Mouse (Mus musculus): Measurements from ENCODE around the gene Ccdc7a. TPM values are rescaled to one million over a fixed set of nuclear protein-coding genes. Genes with fewer than 3 reads are reported as not detected.

Ccdc7a gene
- polyA plus RNA-seq, 1 experiment from 2014 or later, result not detected

DNA sequence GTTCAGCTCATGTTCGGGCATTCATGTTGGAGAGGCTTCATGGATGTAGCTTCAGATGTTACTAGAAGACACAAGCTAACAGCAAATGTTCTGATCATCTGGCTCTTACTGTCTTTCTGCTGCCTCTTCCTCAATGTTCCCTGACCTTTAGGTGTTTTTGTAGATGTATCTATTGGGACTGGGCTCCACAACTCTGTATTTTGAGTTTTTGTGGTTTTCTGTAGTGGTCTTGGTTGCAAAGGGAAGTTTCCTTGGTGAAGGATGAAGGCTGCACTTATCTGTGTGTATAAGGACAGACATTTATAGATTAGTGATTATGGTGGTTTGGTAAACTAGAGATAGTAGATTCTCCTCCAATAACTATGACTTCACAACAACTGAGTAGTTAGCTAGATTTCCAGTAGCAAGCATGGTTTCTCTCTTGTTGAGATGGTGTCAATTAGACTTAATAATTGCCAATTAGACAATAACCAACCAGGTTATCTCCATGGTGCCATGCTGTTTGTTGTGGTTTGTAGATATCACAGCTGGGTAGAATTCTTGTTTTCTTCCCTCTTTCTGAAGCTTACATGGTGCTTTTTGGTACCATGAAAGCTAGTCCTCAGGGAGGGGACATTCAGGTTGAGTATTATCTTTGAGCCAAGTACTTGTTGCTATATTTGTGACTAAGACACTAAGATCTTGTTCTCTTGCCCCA is 368.5 kb downstream of the Ccdc7a start:
- H3K9ac ChIP-seq (replicated peaks; ENCODE audit: low read length), result no peak overlapping the region
- H3K4me3 ChIP-seq (ENCODE audit: low read length), result no peak overlapping the region
- no peaks in the 10 kb centered on the region for H3K9me3 ChIP-seq (ENCODE audit: low read length)
- no peaks in the 10 kb centered on the region for H3K27me3 ChIP-seq (ENCODE audit: insufficient read depth, low read length)
- H3K4me2 ChIP-seq (replicated peaks; ENCODE audit: low read depth, low read length), result no peak overlapping the region
- ATAC-seq (ENCODE audit: low FRiP score, low TSS enrichment), result no peak
- 90% methylated on average over 1 of the region's 1 CpGs for WGBS
- H3K36me3 ChIP-seq (ENCODE audit: insufficient read depth, low read length), result no peaks in the 10 kb centered on the region
- H3K4me1 ChIP-seq (ENCODE audit: insufficient read depth, low read length), result 0 out of 2 replicates have a peak, but pooled peaks cover 3% of the 10 kb centered on the region
- no peak overlapping the region for H3K27ac ChIP-seq (ENCODE audit: low read length)

DNA sequence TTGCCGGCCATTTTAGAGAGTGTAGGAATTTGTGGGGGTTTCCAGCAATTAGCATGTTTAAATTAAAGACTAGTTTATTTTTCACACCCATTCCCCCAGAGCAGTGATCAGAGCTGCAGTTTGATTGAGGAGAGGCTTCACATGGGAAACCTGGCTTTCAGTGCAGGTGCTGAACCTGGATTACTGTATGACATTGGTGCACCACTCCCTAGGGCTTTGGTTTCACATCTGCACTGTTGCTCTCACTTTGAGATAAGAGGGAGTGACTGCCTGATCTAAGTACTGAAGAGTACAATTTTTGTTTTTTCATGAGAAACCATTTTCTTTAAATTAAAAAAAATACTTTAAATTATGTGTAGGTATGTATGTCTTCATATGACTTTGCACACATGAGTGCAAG is 375.3 kb downstream of the Ccdc7a start:
- Histone ChIP-seq H3K27ac (ENCODE audit: low read length) (no peak overlapping the region), H3K4me2 (replicated peaks; ENCODE audit: low read depth, low read length) (no peak overlapping the region), H3K4me1 (ENCODE audit: insufficient read depth, low read length) (peaks cover 29% of the 10 kb centered on the region), H3K9me3 (ENCODE audit: low read length) (no peaks in the 10 kb centered on the region), H3K27me3 (ENCODE audit: insufficient read depth, low read length) (no peaks in the 10 kb centered on the region), H3K36me3 (ENCODE audit: insufficient read depth, low read length) (no peaks in the 10 kb centered on the region), H3K9ac (replicated peaks; ENCODE audit: low read length) (no peak overlapping the region), H3K4me3 (ENCODE audit: low read length) (no peak overlapping the region)
- ATAC-seq (ENCODE audit: low FRiP score, low TSS enrichment), result no peak
- 56% methylated on average over 1 of the region's 1 CpGs for WGBS

DNA sequence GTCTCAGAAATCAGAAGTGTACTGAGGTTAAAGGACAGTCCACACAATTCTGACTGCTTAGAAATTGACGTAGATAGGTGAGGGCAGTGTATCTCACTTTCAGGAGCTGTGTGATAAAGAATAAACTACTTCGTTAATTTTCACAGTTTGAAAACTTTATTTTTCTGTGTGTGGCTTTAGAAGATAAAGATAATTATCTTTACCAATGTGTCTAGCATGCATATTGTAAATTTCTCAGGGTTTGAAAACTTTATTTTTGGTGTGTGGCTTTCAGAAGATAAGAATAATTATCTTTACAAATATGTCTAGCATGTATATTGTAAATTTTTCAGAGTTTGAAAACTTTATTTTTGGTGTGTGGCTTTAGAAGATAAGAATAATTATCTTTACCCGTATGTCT is 376.6 kb downstream of the Ccdc7a start:
- no peaks in the 10 kb centered on the region for H3K9me3 ChIP-seq (ENCODE audit: low read length)
- no peak for ATAC-seq (ENCODE audit: low FRiP score, low TSS enrichment)
- H3K4me1 ChIP-seq (ENCODE audit: insufficient read depth, low read length), result peaks cover 31% of the 10 kb centered on the region
- H3K27ac ChIP-seq (ENCODE audit: low read length), result no peak overlapping the region
- WGBS, result 64% methylated on average over 3 of the region's 3 CpGs
- no peak overlapping the region for H3K9ac ChIP-seq (replicated peaks; ENCODE audit: low read length)
- no peak overlapping the region for H3K4me3 ChIP-seq (ENCODE audit: low read length)
- no peaks in the 10 kb centered on the region for H3K27me3 ChIP-seq (ENCODE audit: insufficient read depth, low read length)
- no peaks in the 10 kb centered on the region for H3K36me3 ChIP-seq (ENCODE audit: insufficient read depth, low read length)
- H3K4me2 ChIP-seq (replicated peaks; ENCODE audit: low read depth, low read length), result no peak overlapping the region

DNA sequence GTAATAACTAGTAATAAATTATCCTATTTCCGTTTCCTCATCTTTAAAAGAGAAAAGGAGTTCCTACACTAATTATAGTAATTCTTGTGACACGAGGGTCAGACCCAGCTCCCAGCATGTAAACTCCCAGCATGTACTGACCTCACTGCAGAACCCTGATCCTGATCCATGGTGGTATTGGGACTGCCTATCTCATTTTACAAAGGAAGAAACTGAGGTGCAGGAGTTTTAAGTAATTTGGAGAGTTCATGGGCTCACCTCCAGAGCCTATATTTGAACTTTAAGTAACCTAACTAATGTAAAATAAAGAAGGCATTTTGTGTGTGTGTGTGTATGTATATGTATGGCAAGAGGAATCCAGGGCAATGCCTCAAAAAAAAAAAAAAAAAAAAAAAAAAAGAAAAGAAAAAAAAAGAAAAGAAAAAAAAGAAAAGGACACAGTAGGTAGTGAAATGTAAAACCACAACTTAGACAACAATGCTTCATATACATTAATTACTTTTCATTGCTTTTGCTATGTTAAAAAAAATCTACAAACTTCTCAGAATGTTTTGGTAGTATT is 378.8 kb downstream of the Ccdc7a start:
- 0% methylated on average over 2 of the region's 2 CpGs for WGBS
- ATAC-seq (ENCODE audit: low FRiP score, low TSS enrichment), result no peak

DNA sequence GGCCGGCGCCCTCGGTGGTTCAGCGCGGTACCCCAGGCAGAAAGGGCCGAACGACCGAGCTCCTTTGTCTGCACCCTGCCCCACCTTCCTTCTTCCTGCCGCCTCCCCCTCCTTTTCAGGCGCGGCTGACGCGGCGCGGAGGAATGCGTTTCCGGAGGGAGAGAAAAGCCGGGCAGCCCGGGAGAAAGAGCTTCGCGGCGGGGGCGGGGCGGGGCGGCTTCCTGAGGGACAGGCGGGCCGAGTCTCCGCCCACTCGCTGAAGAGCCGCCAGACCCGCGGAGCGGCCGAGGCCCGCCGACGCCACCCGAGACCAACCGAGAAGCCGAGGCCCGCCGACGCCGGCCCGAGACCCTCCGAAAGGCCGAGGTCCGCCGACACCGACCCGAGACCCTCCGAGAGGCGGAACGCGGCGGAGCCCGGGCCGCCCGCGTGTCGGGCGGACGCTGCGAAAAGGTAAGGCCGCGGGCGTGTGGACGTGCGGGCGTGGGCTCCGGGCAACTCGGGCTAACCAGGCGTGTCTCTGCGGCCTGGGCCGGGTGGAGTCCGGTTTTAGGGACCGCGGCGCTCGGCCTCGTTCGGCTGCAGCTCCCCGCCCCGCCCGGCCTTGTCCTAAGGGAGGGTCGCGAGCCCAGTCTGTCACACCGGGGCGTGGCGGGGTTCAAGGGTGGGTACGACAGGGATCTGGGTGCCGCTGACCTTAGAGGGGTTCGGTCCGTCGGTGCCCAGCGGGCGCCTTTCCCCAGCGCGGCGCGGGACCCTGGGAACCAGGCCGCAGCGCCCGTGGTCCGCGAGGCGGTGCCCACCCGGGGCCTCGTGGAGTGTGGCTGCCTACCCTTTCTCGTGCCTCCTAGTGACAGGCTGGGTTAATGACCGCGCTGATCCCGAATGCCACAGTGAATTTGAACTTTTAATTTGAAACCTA is 379.5 kb downstream of the Ccdc7a start, which contains the start of gene Itgb1:
Itgb1 (plus strand) TSS at position 148 of the 922 bp plus-strand sequence.
- under 1% methylated on average over 97 of the region's 113 CpGs for WGBS
- H3K36me3 ChIP-seq (ENCODE audit: insufficient read depth, low read length), result no peaks in the 10 kb centered on the region
- ATAC-seq (ENCODE audit: low FRiP score, low TSS enrichment), result peak; percentile 95
- H3K27ac ChIP-seq (ENCODE audit: low read length), result peak within 1 kb of the TSS; percentile 100
- H3K27me3 ChIP-seq (ENCODE audit: insufficient read depth, low read length), result no peaks in the 10 kb centered on the region
- peak within 1 kb of the TSS; percentile 69 for H3K4me2 ChIP-seq (replicated peaks; ENCODE audit: low read depth, low read length)
- H3K9ac ChIP-seq (replicated peaks; ENCODE audit: low read length), result peak within 1 kb of the TSS; percentile 99
- peak within 1 kb of the TSS; percentile 91 for H3K4me3 ChIP-seq (ENCODE audit: low read length)
- H3K9me3 ChIP-seq (ENCODE audit: low read length), result no peaks in the 10 kb centered on the region
- H3K4me1 ChIP-seq (ENCODE audit: insufficient read depth, low read length), result peaks cover 30% of the 10 kb centered on the region

More for the DNA sequence above, 378.8 kb downstream of the Ccdc7a start:
- Histone ChIP-seq H3K9ac (replicated peaks; ENCODE audit: low read length) (peak overlapping the region; percentile 99), H3K4me1 (ENCODE audit: insufficient read depth, low read length) (peaks cover 31% of the 10 kb centered on the region), H3K4me3 (ENCODE audit: low read length) (peak overlapping the region; percentile 91), H3K4me2 (replicated peaks; ENCODE audit: low read depth, low read length) (peak overlapping the region; percentile 69), H3K27ac (ENCODE audit: low read length) (peak overlapping the region; percentile 100), H3K27me3 (ENCODE audit: insufficient read depth, low read length) (no peaks in the 10 kb centered on the region), H3K9me3 (ENCODE audit: low read length) (no peaks in the 10 kb centered on the region), H3K36me3 (ENCODE audit: insufficient read depth, low read length) (no peaks in the 10 kb centered on the region)

DNA sequence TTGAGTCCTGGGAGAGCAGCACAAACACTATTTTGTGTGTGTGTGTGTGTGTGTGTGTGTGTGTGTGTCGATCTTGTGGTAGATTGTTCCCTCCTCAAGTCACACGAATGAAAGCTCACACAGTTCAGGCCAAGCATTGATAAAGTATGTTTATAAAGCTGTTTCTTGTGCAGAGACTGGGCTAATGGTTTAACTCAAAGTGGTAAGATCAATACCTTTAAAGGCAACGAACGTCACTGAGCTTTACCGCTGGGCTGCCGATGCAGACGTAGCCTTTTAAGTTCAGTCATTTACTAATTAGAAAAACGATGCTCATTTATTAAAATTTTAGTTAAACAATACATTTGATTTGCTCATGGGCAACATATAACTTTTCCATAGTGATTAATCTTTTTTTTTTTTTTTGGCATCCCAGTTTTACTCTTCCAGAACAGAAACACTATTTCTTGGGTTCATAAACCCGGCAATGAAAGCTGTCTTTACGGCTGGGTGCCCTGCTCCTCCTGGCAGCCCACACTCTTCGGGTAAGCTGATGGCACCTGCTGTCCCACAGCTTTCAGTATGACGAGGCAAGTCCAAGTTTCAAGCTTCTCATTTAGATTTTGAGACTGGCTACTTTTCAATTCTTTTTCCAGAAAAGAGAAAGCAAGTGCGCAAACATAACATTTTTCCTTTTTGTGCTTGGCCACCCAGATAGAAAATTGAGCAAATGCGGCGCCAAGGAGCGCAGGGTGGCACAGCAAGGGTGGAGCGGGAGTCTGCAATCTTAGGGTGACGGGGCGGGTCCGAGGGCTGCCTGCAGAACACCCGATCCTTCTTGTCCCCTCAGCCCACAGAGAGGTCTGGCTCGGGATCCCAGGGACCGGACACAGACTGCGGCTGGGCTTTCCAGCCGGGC is 380.5 kb downstream of the Ccdc7a start:
- Histone ChIP-seq H3K9ac (replicated peaks; ENCODE audit: low read length) (peak overlapping the region; percentile 99), H3K4me3 (ENCODE audit: low read length) (peak overlapping the region; percentile 91), H3K4me1 (ENCODE audit: insufficient read depth, low read length) (peaks cover 24% of the 10 kb centered on the region), H3K36me3 (ENCODE audit: insufficient read depth, low read length) (no peaks in the 10 kb centered on the region), H3K9me3 (ENCODE audit: low read length) (no peaks in the 10 kb centered on the region), H3K27me3 (ENCODE audit: insufficient read depth, low read length) (no peaks in the 10 kb centered on the region), H3K27ac (ENCODE audit: low read length) (peak overlapping the region; percentile 100), H3K4me2 (replicated peaks; ENCODE audit: low read depth, low read length) (peak overlapping the region; percentile 69)
- WGBS, result 8% methylated on average over 25 of the region's 25 CpGs
- ATAC-seq (ENCODE audit: low FRiP score, low TSS enrichment), result peak; percentile 87; the same call in 1 of the 2 replicates

Other genes with a start within 250 kb of the Ccdc7a start
- gene Ccdc7b, start 1.6 kb upstream of the Ccdc7a start, polyA plus RNA-seq (2015; fragmentation: Nextera tagmentation; extraction: Ambion mirVana), result not detected in 2 replicates
- gene Gm10999, start 66.1 kb upstream of the Ccdc7a start, polyA plus RNA-seq (2015; fragmentation: Nextera tagmentation; extraction: Ambion mirVana), result not detected in 2 replicates
- gene 2610044O15Rik8, start 168.9 kb upstream of the Ccdc7a start, polyA plus RNA-seq (2015; fragmentation: Nextera tagmentation; extraction: Ambion mirVana), result 26.7 and 28.5 TPM in 2 replicates

All from kidney, embryonic 16.5 days (tissue).